Mouse (Mus musculus) thymus, adult 2 months (tissue): ENCODE measurements around the gene Brinp2. TPM values are rescaled to one million over a fixed set of nuclear protein-coding genes. Genes with fewer than 3 reads are reported as not detected.

Source experiments
- DNase-seq: peaks from one replicate; pipeline ENCODE4 v3.0.0; 2021
- H3K27ac ChIP-seq: fragments of 200-500 bp; 2 replicates; pipeline ENCODE4 v1.5.1; 2012; ENCODE audit warnings: low read length, control low read depth; ENCODE audit not compliant: control insufficient read depth, insufficient read depth
- H3K27me3 ChIP-seq: fragments of 200-500 bp; 2 replicates; pipeline ENCODE4 v1.6.1; 2012; ENCODE audit warnings: mild to moderate bottlenecking, low read length, moderate library complexity, mixed read lengths; ENCODE audit not compliant: control insufficient read depth, insufficient read depth
- H3K36me3 ChIP-seq: fragments of 200-500 bp; 2 replicates; pipeline ENCODE4 v1.6.1; 2012; ENCODE audit warnings: mild to moderate bottlenecking, low read length, moderate library complexity; ENCODE audit not compliant: control insufficient read depth, insufficient read depth
- H3K4me1 ChIP-seq: fragments of 200-500 bp; replicated peaks from 2 replicates; pipeline ENCODE4 v1.6.1; 2012; ENCODE audit warnings: low read length; ENCODE audit not compliant: control insufficient read depth, insufficient read depth
- H3K4me3 ChIP-seq: fragments of 200-500 bp; 2 replicates; pipeline ENCODE4 v1.5.1; 2012; ENCODE audit warnings: mild to moderate bottlenecking, low read length, control low read depth, moderate library complexity; ENCODE audit not compliant: control insufficient read depth, insufficient read depth
- CTCF ChIP-seq: fragments of 200-500 bp; IDR thresholded peaks from 2 replicates; pipeline ENCODE4 v1.5.1; 2012; ENCODE audit warnings: mild to moderate bottlenecking, control low read depth, low read length, moderate library complexity, borderline replicate concordance; ENCODE audit not compliant: control insufficient read depth, poor library complexity, insufficient read depth; ENCODE audit errors: extremely low read depth
- POLR2A ChIP-seq: fragments of 200-500 bp; IDR thresholded peaks from 2 replicates; pipeline ENCODE4 v1.6.1; 2012; ENCODE audit warnings: mild to moderate bottlenecking, low read length, control low read depth, moderate library complexity; ENCODE audit not compliant: control insufficient read depth, poor library complexity, insufficient read depth; ENCODE audit errors: extremely low read depth
- WGBS: fragments of 180-500 bp; shearing (Covaris S2); methylation state at CpG from one replicate; pipeline ENCODE4 v1.1.7; 2018; 5-methylcytosine and 5-hydroxymethylcytosine counted together
- polyA plus RNA-seq: library from polyadenylated mRNA; depleted of rRNA; stranded (reverse); fragments of >200 nt; gene quantifications from 2 replicates; pipeline ENCODE4 v1.2.3, GENCODE M21; 2012

The Brinp2 gene
- polyA plus RNA-seq, 1 experiment = 0.81 TPM

- H3K27ac ChIP-seq = no peak overlapping the region
- H3K4me1 ChIP-seq = no peaks in the 10 kb centered on the region
- TF ChIP-seq POLR2A (no peak), CTCF (no peak)
- DNase-seq = no peak
- 88% methylated on average over 3 of the region's 3 CpGs for WGBS
- no peaks in the 10 kb centered on the region for H3K36me3 ChIP-seq
- H3K4me3 ChIP-seq = no peak overlapping the region
- no peaks in the 10 kb centered on the region for H3K27me3 ChIP-seq
These were observed 89.7 kb downstream of the Brinp2 start for GRCm38 (mm10) chr1:158266293-158267019.

GRCm38 (mm10) chr1:158259516-158260235 lies 96.5 kb downstream of the Brinp2 start:
- H3K27ac ChIP-seq = no peak overlapping the region
- no peaks in the 10 kb centered on the region for H3K27me3 ChIP-seq
- TF ChIP-seq POLR2A (no peak), CTCF (no peak)
- H3K4me3 ChIP-seq = no peak overlapping the region
- H3K4me1 ChIP-seq = no peaks in the 10 kb centered on the region
- DNase-seq = no peak
- 97% methylated on average over 5 of the region's 5 CpGs for WGBS
- no peaks in the 10 kb centered on the region for H3K36me3 ChIP-seq

GRCm38 (mm10) chr1:158258685-158259292 lies 97.3 kb downstream of the Brinp2 start:
- H3K4me1 ChIP-seq = no peaks in the 10 kb centered on the region
- H3K4me3 ChIP-seq = no peak overlapping the region
- DNase-seq = no peak
- no peak for TF ChIP-seq CTCF
- TF ChIP-seq POLR2A = no peak
- 92% methylated on average over 6 of the region's 6 CpGs for WGBS
- no peaks in the 10 kb centered on the region for H3K27me3 ChIP-seq
- no peaks in the 10 kb centered on the region for H3K36me3 ChIP-seq
- no peak overlapping the region for H3K27ac ChIP-seq

GRCm38 (mm10) chr1:158255912-158256680 lies 100.0 kb downstream of the Brinp2 start:
- no peak overlapping the region for H3K4me3 ChIP-seq
- H3K4me1 ChIP-seq = no peaks in the 10 kb centered on the region
- H3K27ac ChIP-seq = no peak overlapping the region
- H3K36me3 ChIP-seq = no peaks in the 10 kb centered on the region
- DNase-seq = no peak
- 94% methylated on average over 9 of the region's 9 CpGs for WGBS
- TF ChIP-seq CTCF = no peak
- no peak for TF ChIP-seq POLR2A
- no peaks in the 10 kb centered on the region for H3K27me3 ChIP-seq

DNA sequence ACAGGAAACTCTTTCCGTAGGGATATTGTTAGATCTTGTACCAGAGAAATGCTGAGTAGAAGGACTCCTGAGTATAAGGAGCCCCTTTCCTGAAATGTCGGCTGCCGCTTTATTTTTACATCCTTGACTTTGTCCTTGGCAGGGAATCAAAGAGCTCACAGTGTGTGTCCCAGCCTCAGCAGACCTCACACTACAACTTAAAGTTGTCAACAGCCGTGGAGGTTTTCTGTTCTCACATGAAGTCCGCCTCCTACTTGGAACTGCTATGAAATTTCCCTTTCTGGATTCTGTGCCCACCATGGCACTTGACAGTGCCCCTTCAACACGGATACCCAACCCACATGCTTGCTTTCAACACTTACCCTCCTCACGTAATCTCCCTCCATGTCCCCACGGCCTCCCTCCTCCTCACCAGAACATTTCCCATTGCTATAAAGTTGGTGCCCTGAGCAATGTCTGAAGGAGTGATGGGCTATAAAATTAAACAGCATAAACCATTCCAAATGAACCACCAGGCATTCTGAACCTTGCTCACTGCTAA lies 103.4 kb downstream of the Brinp2 start:
- H3K27ac ChIP-seq = no peak overlapping the region
- no peaks in the 10 kb centered on the region for H3K27me3 ChIP-seq
- H3K36me3 ChIP-seq = no peaks in the 10 kb centered on the region
- no peak overlapping the region for H3K4me3 ChIP-seq
- DNase-seq = no peak
- 93% methylated on average over 8 of the region's 8 CpGs for WGBS
- no peaks in the 10 kb centered on the region for H3K4me1 ChIP-seq
- TF ChIP-seq CTCF (no peak), POLR2A (no peak)

DNA sequence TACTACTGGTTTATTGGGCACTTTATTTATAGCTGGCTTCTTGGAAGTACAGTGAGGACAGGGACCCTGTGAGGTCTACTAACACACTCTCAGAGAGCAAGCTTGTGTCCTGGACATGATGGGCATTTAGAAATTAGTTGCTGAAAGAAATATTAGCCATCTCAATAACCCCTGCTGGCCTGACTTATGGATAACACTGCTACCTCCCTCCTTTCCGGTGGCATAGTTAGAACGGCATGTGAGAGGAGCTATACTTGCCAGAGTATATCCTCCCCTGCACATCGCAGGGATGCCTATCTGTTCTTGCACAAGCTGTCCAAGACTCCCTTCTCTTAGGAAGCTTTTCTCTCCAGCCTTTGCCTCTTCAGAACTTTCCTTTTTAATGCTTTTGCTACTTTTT lies 107.9 kb downstream of the Brinp2 start:
- no peaks in the 10 kb centered on the region for H3K36me3 ChIP-seq
- TF ChIP-seq CTCF = no peak
- TF ChIP-seq POLR2A = no peak
- no peak overlapping the region for H3K27ac ChIP-seq
- H3K4me3 ChIP-seq = no peak overlapping the region
- DNase-seq = no peak
- H3K27me3 ChIP-seq = no peaks in the 10 kb centered on the region
- 97% methylated on average over 3 of the region's 3 CpGs for WGBS
- H3K4me1 ChIP-seq = no peaks in the 10 kb centered on the region
